Mouse (Mus musculus): ENCODE measurements around the gene 1110065P20Rik. TPM values are rescaled to one million over a fixed set of nuclear protein-coding genes. Genes with fewer than 3 reads are reported as not detected.

The 1110065P20Rik gene
- total RNA-seq, 2 experiments from 2014 or later = 3.3 to 5.8 TPM

DNA sequence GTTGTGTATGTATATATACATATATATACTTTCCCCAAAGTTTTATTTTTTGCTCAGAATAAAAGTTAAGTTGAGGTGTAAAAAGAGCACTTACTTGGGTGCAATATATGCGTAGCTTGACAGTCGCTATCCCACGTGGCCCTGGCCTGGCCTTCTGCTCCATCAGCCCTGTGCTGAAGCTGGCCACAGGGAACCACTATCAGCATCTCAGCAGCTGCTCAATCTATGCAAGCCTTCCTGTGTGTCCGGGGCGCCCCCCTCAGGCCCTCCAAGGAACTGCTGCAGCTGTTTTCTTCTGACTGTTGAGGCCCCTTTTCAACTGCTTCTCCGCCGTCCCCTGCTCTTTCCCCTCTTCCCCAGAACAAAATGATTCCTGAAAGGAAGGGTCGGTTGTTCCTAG is 3.4 kb downstream of the 1110065P20Rik start:
- peak; percentile 70 for ATAC-seq (replicated peaks; ENCODE audit: low FRiP score, poor library complexity, severe bottlenecking)

DNA sequence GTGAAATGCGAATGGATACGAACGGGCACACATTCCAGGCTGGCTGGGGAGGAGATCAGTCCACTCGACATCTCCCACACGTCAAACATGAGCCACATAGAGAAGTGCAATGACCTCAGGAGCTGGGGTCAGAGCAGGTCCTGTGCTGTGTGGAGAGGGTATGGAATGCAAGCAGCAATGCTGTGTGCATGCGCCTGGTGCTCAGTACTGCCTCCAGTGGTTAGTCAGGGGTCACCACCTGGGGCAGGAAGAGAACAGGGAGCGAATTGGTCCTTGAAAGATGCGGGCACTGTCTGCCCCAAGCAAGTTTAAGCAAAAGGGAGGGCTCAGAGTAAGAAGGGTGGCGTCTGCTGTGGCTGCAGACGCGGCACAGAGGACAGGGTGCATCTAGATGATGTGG is 7.5 kb downstream of the 1110065P20Rik start:
- peak; percentile 68 for ATAC-seq (replicated peaks; ENCODE audit: low FRiP score, poor library complexity, severe bottlenecking)

DNA sequence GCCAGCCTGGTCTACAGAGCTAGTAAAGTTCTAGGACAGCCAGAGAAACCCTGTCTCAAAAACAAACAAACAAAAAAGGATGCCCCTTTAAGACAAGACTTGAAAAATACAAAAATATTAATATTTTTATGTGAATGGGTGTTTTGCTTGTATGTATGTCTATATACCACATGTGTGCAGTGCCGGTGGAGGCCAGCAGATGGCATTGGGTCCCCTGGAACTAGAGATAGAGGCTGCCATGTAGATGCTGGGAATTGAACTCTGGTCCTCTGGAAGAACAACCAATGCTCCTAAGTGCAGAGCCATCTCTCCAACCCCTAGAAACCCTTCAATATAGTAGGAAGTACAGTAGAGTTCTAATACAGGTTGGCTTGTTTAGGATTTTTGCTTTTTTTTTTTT is 10.0 kb downstream of the 1110065P20Rik start:
- no peak for ATAC-seq (replicated peaks; ENCODE audit: low FRiP score, poor library complexity, severe bottlenecking)

DNA sequence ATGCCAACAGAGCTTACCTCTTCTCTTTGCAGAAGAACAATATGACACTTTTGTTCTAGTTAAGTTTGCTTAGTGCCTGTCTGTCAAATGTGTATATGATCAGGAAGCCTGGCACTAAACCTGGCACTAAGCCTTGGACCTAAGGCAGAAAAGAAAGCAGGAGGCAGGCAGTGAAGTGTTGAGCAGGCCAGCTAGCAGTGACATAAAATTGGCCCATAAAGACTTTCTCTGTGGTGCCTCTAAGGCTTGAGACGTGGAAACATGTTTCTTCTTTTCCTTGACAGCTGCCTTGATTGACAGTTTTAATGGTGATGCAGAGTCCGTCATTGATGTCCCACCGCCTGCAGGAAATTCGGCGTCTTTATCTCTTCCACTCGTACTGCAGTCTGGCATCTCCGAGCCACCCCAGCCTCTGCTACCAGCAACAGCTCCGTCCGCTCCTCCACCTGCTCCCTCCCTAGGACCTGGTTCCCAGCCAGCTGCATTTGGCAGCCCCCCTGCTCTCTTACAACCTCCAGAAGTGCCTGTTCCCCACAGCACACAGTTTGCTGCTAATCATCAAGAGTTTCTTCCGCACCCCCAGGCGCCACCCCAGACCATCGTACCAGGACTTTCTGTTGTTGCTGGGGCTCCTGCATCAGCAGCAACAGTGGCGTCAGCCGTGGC is 12.8 kb downstream of the 1110065P20Rik start:
- ATAC-seq (replicated peaks; ENCODE audit: low FRiP score, poor library complexity, severe bottlenecking) = no peak

DNA sequence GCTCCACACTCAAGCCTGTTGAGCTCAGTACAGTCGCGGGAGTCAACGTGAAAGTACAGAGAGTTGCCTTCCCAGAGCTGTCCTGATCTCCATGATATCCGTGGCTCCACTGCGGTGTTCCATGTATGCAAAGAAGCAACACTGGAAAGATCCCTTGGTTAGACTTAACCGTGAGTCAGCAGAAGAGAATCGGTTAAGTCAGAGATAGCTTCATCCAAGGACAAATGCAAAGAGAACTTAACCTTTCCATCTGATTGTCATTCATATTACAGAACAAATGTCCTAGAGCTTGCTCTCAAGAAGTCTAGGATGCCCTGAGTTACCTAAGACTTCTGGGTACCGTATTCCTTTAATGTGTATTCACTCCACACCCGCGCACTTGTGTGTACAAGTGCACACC is 18.2 kb downstream of the 1110065P20Rik start:
- no peak for ATAC-seq (replicated peaks; ENCODE audit: low FRiP score, poor library complexity, severe bottlenecking)

DNA sequence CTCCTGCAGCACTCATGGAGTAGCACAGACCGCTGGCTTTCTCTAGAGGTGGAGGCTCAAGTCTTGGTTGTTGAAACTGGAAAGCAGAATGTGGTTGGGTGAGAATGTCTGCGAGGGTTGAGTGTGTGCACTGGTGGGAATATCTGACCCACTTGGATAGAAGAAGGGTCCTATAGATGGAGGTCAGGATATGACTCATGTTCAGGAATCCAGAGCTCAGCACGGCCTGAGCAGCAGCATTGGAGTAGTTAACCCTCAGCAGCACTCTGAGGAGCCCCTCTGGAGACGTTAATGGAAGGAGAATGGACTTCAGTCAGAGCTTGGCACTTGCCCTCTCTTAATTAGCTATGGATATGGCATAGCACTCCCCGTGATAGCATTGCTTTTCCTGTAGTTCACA is 21.3 kb downstream of the 1110065P20Rik start:
- no peak for ATAC-seq (replicated peaks; ENCODE audit: low FRiP score, poor library complexity, severe bottlenecking)

DNA sequence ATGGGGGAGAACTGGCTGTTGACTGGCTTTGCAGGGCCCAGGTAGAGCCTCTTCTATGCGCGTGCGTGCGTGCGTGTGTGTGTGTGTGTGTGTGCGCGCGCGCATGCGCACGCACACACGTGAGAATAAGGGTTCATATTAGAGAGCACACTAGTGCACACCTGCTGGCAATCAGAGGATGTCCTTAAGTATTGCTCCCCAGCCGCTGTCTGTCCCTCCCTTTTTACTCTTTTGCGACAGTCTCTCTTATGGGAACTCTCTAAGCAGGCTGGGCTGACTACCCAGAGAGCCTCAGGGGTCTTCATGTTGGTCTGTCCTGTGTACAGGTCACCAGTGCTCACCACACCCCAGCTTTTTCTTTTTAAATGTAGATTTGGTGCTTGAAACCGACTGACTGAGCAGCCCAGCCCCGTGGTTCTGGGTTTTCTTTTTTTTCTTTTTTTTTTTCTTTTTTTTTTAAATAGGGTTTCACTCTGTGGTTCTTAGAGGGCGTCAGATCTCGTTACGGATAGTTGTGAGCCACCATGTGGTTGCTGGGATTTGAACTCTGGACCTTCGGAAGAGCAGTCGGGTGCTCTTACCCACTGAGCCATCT is 25.5 kb downstream of the 1110065P20Rik start:
- no peak for ATAC-seq (replicated peaks; ENCODE audit: low FRiP score, poor library complexity, severe bottlenecking)

DNA sequence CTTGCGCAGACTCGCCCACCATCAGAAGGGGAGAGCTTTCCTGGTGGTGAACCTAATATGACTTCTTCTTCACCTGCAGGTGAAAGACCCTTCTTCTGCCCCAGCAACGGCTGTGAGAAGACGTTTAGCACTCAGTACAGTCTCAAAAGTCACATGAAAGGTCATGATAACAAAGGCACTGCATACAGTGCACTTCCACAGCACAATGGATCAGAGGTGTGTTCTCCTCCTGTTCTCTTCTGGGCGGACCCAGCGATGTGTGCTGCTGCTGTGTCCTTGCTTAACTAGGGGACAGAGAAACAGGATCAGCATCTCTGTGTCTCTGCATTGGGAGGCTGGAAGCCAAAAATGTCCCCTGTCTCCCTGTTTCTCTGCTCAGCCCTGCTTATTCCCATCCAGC is 26.0 kb downstream of the 1110065P20Rik start:
- no peak for ATAC-seq (replicated peaks; ENCODE audit: low FRiP score, poor library complexity, severe bottlenecking)

DNA sequence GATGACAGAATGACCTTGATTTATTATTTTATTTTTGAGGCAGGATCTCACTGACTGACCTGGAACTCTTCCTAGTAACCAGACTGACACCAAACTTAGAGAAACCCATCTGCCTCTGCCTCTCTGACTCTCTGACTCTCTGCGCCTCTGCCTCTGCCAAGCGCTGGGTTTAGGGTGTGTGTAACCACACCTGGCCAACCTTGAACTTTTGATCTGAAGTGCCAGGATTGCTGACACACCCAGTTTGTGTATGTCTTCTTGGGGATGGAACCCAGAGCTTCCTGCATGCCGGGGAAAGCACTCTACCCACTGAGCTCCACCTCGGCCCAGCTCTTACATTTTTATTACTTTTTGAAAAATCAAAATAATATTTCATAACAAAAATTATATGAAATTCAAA is 32.2 kb downstream of the 1110065P20Rik start:
- ATAC-seq (replicated peaks; ENCODE audit: low FRiP score, poor library complexity, severe bottlenecking) = no peak

DNA sequence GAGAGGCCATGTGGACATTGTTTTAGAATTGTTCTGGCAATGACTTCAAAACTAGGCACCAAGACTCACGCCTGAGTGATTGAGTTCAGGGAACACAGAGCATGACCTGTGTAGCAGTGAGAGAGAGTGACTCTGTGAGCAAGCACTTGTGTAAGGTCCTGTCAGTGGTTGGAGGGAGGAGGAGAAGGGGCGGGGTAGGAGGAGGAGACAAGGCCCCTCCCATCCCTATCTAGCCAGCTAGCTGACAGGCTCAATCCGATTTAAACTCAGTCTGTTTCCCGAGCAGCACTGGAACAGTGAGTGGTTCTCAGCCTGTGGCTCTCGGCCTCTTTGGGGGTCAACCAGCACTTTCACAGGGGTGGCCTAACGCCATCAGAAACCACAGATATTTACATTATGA is 33.2 kb downstream of the 1110065P20Rik start:
- ATAC-seq (replicated peaks; ENCODE audit: low FRiP score, poor library complexity, severe bottlenecking) = peak; percentile 91

DNA sequence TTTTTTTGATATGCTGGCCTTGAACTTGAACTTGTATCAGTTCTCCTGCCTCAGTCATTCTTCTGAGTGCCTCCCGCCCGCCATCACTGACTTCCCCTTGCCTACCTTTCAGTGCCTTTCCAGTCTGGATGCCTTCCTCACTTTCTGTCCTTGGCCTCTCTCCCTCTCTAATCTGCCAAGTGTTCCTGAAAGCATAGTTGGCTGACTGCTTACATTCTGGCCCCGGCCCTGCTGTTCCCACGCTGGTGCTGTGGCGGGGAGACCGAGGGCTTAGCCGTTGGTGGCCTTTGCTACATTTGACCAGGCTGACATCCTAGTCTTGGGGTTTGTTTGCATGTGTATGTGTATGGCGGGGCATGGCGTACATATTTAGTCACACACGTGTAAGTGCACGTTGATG is 35.1 kb downstream of the 1110065P20Rik start:
- ATAC-seq (replicated peaks; ENCODE audit: low FRiP score, poor library complexity, severe bottlenecking) = no peak

DNA sequence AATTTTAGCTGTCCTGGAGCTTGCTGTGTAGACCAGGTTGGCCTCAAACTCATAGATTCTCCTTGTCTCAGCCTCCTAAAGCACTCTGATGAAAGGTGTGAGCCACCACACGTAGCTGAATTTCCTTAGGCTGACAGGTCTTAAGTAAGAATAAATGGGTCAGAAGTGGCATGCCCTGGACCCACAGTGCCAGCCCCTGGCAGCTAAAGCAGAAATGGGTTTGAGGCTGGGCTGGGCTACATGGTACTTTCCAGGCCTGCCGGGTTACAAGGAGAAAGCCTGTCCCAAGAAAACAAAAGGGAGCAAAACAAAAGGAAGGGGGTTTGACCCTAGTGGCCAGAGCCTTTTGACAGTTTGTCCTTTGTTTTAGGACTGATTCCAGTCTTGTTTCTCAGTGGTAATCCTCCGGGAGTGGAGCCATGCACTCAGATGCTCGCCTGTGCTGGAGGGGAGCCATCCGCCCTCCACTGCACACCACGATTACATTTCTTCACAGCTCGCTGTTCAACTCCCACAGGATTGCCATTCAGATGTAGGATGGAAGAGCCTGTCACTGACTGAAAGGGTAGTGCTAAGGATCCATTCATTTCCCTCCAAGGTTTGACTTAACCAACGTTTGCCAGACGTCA is 39.5 kb downstream of the 1110065P20Rik start:
- no peak for ATAC-seq (replicated peaks; ENCODE audit: low FRiP score, poor library complexity, severe bottlenecking)

DNA sequence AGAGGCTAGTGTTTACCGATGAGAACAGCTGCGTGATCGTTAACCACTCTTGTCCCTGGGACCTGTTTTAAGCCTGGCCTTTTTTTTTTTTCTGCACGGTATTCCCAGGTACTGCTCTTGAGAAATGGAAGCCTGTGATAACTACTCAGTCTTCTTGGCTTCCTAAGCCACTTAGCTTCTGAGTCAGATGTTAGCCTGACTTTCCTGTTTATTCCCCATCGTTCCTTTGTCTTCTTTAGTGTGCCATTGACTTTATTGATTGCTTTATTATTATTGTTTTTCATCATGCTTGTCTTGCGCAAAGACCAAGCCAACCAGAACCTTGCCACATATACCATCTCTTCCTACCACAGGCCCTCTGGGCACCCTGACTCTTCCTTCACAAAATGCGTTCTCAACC is 40.9 kb downstream of the 1110065P20Rik start:
- no peak for ATAC-seq (replicated peaks; ENCODE audit: low FRiP score, poor library complexity, severe bottlenecking)

DNA sequence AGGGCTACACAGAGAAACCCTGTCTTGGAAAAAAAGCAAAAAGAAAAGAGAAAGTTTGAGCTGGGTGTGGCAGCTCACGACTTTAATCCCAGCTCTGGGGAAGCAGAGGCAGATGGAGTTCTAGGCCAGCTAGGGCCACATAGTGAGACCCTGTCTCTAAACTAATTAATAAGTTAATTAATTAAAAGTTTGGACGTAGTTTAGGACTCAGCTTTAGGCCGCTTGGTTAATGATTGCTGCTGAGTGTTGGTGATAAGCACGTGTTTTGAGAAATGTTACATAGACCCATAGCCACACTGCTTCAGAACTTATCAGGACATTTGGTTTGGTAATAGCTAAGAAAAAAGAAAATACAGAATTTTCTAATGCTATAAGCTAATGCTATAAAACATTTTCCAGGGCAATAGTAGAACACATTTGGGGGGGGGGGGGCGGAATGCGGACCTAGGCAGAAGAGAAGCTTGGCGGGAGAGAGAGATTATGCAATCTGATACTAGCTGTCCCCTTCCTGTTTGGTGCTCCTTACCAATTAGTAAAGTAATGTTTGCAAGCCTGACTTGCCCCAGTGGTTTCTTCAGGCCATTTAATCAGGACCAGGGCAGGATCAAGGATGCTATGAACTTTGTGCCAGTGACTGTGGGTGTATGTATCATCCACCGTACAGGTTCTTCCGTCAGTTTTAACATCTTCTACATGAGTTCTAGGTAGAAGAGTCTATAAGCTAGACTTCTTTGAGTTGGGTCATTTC is 41.7 kb downstream of the 1110065P20Rik start:
- ATAC-seq (replicated peaks; ENCODE audit: low FRiP score, poor library complexity, severe bottlenecking) = no peak

DNA sequence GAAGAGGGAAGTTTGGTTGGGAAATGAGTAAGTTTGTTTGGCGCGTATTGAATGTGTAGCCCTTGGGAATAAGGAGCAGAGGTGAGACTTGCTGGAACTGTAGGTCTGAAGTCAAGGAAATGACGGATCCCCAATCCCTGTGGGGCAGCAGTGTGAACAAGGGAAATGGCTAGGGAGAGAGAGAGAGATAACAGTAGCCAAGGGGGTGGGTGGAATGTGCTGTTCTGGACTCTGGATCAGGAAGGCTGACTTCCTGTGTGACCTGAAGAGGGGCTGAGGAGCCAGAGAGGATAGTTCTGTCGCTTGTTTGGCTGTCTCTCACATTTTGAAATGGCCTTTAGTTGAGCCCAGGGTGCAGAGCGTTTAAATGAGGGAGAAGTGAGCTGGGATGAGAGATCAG is 42.5 kb downstream of the 1110065P20Rik start:
- no peak for ATAC-seq (replicated peaks; ENCODE audit: low FRiP score, poor library complexity, severe bottlenecking)

DNA sequence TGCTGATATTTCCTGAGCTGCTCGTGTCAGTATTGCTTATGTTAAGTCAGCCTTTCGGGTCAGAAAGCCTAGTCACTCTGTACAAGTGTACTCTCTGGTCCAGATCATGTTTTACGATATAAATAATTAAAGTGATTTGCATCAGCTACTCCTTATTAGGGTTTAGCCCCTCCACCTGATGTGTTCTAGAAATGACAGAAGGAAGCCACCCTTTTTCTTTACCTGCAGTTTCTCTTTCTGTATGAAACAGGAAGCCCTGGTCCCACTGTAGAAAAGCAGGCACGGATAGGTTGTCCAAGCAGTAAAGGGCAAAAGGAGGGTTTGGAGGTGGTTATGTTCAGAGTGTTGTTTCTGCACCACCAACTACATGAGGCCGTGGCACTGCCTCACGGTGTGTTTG is 47.6 kb downstream of the 1110065P20Rik start:
- ATAC-seq (replicated peaks; ENCODE audit: low FRiP score, poor library complexity, severe bottlenecking) = no peak

DNA sequence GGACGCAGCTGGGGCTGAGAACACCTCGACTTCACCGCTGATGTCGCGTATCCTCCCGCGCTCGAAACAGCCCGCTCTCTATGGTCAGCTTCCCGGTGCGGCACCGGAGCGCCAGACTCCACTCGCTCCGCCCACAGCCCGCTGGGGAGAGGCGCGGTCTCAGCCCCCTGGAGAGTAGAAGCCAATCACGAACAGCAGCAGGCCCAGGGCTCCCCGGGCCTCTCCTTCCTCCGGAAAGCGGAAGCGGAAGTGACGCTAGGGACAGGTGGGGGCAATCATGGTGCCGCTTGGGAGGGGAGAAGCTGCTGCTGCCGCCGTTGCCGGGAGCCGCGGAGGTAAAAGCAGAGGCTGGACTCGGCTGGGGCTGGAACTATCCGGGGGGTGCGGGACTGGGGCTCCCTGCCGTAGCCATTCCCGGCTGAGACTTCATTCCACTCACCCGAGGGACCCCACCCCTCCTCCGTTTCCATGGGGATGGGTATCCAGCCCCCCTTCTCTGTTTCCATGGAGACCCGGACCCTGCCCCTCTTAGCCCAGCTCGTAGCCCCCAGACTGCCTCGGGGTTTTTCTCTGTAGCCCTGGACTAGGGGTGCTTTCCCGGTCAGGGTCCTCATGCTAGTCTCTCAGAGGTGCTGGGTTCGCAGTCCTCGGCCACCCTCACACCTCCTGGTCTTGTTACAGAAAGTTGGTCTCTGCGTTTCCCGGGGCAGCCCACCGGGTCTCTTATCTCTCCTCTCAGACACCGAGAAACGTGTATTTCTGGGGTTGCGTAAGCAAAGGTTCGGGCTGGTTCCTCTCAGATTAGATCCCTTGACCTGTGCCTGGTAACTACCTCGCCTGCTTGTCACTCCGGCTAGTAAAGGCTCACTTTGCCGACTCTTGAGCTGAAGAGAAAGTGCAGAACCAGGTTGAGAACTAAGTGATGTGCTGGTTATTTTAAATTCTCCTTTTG is 48.4 kb downstream of the 1110065P20Rik start:
- peak; percentile 95 for ATAC-seq (replicated peaks; ENCODE audit: low FRiP score, poor library complexity, severe bottlenecking)

DNA sequence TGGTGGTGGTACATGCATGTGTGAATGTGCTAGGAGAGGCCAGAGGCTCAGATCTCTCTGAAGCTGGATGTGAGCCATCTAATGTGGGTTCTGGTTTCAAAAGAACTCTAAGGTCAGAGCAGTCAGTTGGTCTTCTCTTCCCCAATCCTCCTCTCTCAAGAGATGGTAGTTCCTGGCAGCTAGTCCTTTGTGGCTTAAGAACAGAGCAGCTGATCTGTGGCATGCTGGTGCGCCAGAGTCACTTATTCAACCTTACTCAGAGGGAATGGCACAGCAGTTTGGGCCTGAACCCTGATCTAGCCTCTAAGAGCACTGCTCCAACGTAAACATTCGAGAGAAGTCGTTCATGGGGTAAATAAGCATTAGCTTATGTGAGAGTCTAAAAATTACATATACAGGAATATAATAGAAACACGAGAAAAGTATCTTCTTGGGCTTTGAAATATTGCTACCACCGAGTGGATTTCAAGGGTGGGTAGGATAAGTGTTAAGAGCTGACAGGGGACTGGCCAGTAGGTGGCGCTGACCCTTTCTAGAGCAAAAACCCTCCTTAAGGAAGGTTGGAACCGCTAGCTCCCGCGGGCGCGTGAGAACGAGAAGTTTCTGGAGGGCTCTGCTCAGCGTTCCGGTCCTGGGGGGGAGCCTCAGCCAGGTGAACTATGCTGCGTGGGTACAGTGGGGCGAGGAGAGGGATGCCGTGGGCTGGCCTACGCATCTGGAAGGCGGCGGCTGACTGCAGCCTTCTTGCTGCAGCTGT is 49.3 kb downstream of the 1110065P20Rik start, which contains the start of gene Mtf1:
Gene Mtf1 (plus strand): TSS at position 553 of the 757 bp plus-strand sequence.
- peak; percentile 80 for ATAC-seq (replicated peaks; ENCODE audit: low FRiP score, poor library complexity, severe bottlenecking)

All from erythroblast, adult 5-6 weeks (primary cell).